Mouse (Mus musculus) intestine, postnatal 0 days (tissue): ENCODE data around the gene Olfr610. TPM values are rescaled to one million over a fixed set of nuclear protein-coding genes. Genes with fewer than 3 reads are reported as not detected.
"Not testable (repeated sequence)": the region's sequence is repeated elsewhere in the genome, so short reads cannot be mapped to it uniquely, and the experiment has no call there.

ENCODE experiments used
- ATAC-seq: fragments of 200-750 bp; cut with Nextera tagmentation; 2 replicates; pipeline ENCODE4 v1.8.0; 2017; ENCODE audit warnings: mild to moderate bottlenecking, moderate TSS enrichment, moderate library complexity
- H3K27ac ChIP-seq: fragments of 300-500 bp; sonication (generic); 2 replicates; pipeline ENCODE4 v1.5.1; 2014; ENCODE audit warnings: mild to moderate bottlenecking, low read depth, low read length, moderate library complexity
- H3K27me3 ChIP-seq: fragments of 300-500 bp; sonication (generic); replicated peaks from 2 replicates; pipeline ENCODE4 v1.6.1; 2014; ENCODE audit warnings: low read length, mixed read lengths; ENCODE audit not compliant: control insufficient read depth, insufficient read depth
- H3K36me3 ChIP-seq: fragments of 300-500 bp; sonication (generic); 2 replicates; pipeline ENCODE4 v1.6.1; 2014; ENCODE audit warnings: mild to moderate bottlenecking, moderate library complexity; ENCODE audit not compliant: control insufficient read depth, insufficient read depth
- H3K4me1 ChIP-seq: fragments of 300-500 bp; sonication (generic); replicated peaks from 2 replicates; pipeline ENCODE4 v1.6.1; 2014; ENCODE audit warnings: antibody characterized with exemption, low read length, mixed read lengths; ENCODE audit not compliant: control insufficient read depth, insufficient read depth
- H3K4me2 ChIP-seq: fragments of 300-500 bp; sonication (generic); replicated peaks from 2 replicates; pipeline ENCODE4 v1.6.1; 2014; ENCODE audit warnings: low read depth, mild to moderate bottlenecking, moderate library complexity
- H3K4me3 ChIP-seq: fragments of 300-500 bp; sonication (generic); 2 replicates; pipeline ENCODE4 v1.5.1; 2014; ENCODE audit warnings: low read depth, low read length
- H3K9ac ChIP-seq: fragments of 300-500 bp; sonication (generic); 2 replicates; pipeline ENCODE4 v1.6.1; 2014; ENCODE audit warnings: mild to moderate bottlenecking, low read depth, low read length
- H3K9me3 ChIP-seq: fragments of 300-500 bp; sonication (generic); 2 replicates; pipeline ENCODE4 v1.6.1; 2016; ENCODE audit warnings: mixed run types; ENCODE audit not compliant: control insufficient read depth
- CTCF ChIP-seq: sonication (generic); IDR thresholded peaks from 2 replicates; pipeline ENCODE4 v1.5.1; 2016; ENCODE audit warnings: low read depth, mild to moderate bottlenecking, control low read depth, antibody characterized with exemption, moderate library complexity
- whole genome bisulfite sequencing: fragments of 180-500 bp; shearing (Covaris S2); extraction: QIAGEN DNeasy Blood & Tissue Kit; methylation state at CpG from one replicate; pipeline ENCODE4 v1.1.7; 2014; 5-methylcytosine and 5-hydroxymethylcytosine counted together
- polyA plus RNA-seq: library from polyadenylated mRNA; unstranded; fragments of >200 nt; fragmentation: Nextera tagmentation; extraction: Ambion mirVana; gene quantifications from 2 replicates; pipeline ENCODE4 v1.2.1, GENCODE M21; 2015

The Olfr610 gene
- not detected in 2 replicates for polyA plus RNA-seq

DNA sequence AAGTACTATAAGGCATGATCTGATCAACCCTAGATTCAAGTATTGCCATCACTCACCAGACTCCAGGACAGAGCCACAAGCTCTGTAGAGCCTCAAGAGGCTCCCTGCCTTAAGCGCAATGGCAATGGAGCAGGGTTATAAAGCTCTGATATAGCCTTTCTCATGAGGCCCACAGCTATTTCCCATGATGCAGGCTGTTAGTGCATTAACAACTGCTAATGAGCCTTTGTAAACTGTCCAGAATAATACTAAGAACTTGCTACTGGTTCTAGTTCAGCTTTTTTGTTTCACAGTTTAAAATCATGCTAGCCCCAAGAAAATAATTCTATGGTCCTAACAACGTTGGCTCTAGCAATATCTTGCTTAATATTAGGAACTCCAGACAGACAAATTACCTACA, at the start of gene Olfr610:
Gene Olfr610 (minus strand): TSS at position 101 of the 400 bp plus-strand sequence.
- H3K4me2 ChIP-seq, result no peak within 1 kb of the TSS
- no peak within 1 kb of the TSS for H3K9ac ChIP-seq
- H3K9me3 ChIP-seq, result no peaks in the 10 kb centered on the region
- H3K27ac ChIP-seq, result no peak within 1 kb of the TSS
- H3K4me1 ChIP-seq, result no peaks in the 10 kb centered on the region
- H3K27me3 ChIP-seq, result no peaks in the 10 kb centered on the region
- no peak within 1 kb of the TSS for H3K4me3 ChIP-seq
- 86% methylated on average over 2 of the region's 2 CpGs for WGBS
- no peak for TF ChIP-seq CTCF
- H3K36me3 ChIP-seq, result no peaks in the 10 kb centered on the region
- ATAC-seq, result no peak

DNA sequence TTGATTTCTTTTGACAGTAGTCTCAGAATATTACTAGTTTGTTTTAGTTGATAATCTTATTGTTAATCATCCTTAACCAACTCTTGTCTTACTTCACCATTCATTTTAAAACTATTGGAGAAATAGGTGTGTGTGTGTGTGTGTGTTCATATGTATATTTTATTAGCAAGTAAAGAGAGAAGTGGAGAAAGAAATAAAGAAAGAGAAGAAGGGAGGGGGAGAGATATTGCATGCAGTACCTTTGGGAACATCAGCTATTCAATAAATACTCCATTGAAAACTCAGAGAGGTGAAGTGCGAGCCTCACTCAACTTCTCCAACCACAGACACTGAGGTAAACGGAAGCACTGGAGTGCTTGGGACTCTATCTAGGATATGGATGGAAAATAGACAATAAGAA, 43.9 kb upstream of the Olfr610 start, which contains the start of gene Olfr615:
Gene Olfr615 (plus strand): TSS at position 301 of the 400 bp plus-strand sequence.
- H3K9ac ChIP-seq, result no peak within 1 kb of the TSS
- no peaks in the 10 kb centered on the region for H3K9me3 ChIP-seq
- no peak within 1 kb of the TSS for H3K4me2 ChIP-seq
- ATAC-seq, result no peak
- no peak for TF ChIP-seq CTCF
- H3K27ac ChIP-seq, result no peak within 1 kb of the TSS
- no peaks in the 10 kb centered on the region for H3K4me1 ChIP-seq
- H3K27me3 ChIP-seq, result no peaks in the 10 kb centered on the region
- WGBS, result 83% methylated on average over 2 of the region's 2 CpGs
- no peak within 1 kb of the TSS for H3K4me3 ChIP-seq
- H3K36me3 ChIP-seq, result no peaks in the 10 kb centered on the region

DNA sequence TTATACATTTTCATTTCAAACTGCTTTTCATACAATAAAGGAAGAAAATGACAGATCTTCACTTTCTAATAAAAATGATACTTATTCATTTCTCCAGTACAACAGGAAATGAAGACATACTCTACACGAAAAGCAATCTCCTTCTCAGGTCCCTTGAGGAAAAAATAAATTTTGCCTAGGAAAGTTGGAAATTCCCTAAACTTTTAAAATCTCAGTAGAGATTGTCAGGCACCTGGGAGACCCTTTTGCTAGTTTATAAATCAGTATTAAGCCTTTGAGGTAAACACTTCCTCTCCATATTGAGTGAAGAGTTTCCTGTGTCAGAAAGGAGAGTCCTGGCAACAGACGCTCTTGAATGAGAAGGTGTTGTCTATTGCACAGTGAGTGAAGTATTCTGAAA, 35.9 kb upstream of the Olfr610 start, which contains the start of gene Olfr613:
Gene Olfr613 (plus strand): TSS at position 301 of the 400 bp plus-strand sequence.
- Histone ChIP-seq H3K9ac (no peak within 1 kb of the TSS), H3K36me3 (no peaks in the 10 kb centered on the region), H3K27ac (no peak within 1 kb of the TSS), H3K27me3 (no peaks in the 10 kb centered on the region), H3K4me1 (no peaks in the 10 kb centered on the region), H3K4me2 (no peak within 1 kb of the TSS), H3K9me3 (no peaks in the 10 kb centered on the region), H3K4me3 (no peak within 1 kb of the TSS)
- no peak for TF ChIP-seq CTCF
- ATAC-seq, result no peak
- 75% methylated on average over 2 of the region's 2 CpGs for WGBS

DNA sequence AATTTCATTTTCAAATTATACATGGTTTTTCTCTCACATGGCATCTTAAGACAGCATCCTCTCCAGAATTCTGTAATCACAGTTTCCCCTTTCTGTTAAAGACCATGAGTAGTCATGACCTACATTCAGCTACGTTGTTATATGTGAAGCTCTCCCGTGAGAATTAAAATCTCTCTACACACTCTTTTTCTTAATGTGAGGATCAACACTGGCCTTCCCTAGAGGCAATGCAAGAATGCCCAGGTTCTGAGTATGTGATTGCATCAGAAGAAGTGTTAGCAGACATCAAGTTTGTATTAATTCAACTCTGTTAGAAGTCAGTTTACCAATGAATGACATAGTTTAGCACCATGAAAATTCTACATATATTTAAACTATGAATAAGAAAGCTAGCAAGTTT, 30.7 kb upstream of the Olfr610 start, which contains the start of gene Olfr612:
Gene Olfr612 (minus strand): TSS at position 101 of the 400 bp plus-strand sequence.
- not testable (repeated sequence) for H3K9ac ChIP-seq, ATAC-seq

DNA sequence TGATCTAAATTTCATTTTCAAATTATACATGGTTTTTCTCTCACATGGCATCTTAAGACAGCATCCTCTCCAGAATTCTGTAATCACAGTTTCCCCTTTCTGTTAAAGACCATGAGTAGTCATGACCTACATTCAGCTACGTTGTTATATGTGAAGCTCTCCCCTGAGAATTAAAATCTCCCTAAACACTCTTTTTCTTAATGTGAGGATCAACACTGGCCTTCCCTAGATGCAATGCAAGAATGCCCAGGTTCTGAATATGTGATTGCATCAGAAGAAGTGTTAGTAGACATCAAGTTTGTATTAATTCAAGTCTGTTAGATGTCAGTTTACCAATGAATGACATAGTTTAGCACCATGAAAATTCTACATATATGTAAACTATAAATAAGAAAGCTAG, 8.8 kb upstream of the Olfr610 start, which contains the start of gene Olfr611:
Gene Olfr611 (minus strand): TSS at position 101 of the 400 bp plus-strand sequence.
- H3K27ac ChIP-seq, H3K27me3 ChIP-seq, ATAC-seq, H3K36me3 ChIP-seq, H3K9me3 ChIP-seq, H3K4me2 ChIP-seq, H3K4me1 ChIP-seq, H3K9ac ChIP-seq, H3K4me3 ChIP-seq: not testable (repeated sequence)
- 68% methylated on average over 1 of the region's 1 CpGs for WGBS

More for the DNA sequence above, 30.7 kb upstream of the Olfr610 start, which contains the start of gene Olfr612:
- H3K4me1 ChIP-seq, H3K4me2 ChIP-seq, H3K36me3 ChIP-seq, H3K27me3 ChIP-seq, H3K9me3 ChIP-seq, H3K4me3 ChIP-seq, H3K27ac ChIP-seq: not testable (repeated sequence)
- WGBS, result 78% methylated on average over 2 of the region's 2 CpGs

DNA sequence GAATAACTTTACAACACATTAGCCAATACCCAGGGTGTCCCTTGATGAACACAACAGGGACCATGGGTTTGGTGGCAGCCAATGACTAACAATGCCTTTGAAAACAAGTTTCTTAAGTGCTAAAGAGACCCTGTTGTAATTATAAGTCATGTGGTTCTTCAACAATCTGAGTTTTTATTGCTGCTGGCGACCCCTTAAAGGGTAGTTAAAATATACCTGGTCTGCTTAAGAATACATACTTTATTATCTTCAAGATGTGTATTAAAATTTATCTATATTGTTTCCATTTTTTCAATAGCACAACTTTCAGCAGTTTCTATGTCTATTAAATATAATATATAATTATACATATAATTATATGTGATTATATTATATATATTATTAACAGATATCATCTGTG, 14.0 kb downstream of the Olfr610 start, which contains the start of gene Olfr609:
Gene Olfr609 (minus strand): TSS at position 101 of the 400 bp plus-strand sequence.
- no peaks in the 10 kb centered on the region for H3K4me1 ChIP-seq
- no peak within 1 kb of the TSS for H3K4me2 ChIP-seq
- no peak within 1 kb of the TSS for H3K9ac ChIP-seq
- H3K27ac ChIP-seq, result no peak within 1 kb of the TSS
- no peak for ATAC-seq
- no peaks in the 10 kb centered on the region for H3K36me3 ChIP-seq
- no peak within 1 kb of the TSS for H3K4me3 ChIP-seq
- no peak for TF ChIP-seq CTCF
- H3K9me3 ChIP-seq, result no peaks in the 10 kb centered on the region
- no peaks in the 10 kb centered on the region for H3K27me3 ChIP-seq
- WGBS, result 33% methylated on average over 1 of the region's 1 CpGs

DNA sequence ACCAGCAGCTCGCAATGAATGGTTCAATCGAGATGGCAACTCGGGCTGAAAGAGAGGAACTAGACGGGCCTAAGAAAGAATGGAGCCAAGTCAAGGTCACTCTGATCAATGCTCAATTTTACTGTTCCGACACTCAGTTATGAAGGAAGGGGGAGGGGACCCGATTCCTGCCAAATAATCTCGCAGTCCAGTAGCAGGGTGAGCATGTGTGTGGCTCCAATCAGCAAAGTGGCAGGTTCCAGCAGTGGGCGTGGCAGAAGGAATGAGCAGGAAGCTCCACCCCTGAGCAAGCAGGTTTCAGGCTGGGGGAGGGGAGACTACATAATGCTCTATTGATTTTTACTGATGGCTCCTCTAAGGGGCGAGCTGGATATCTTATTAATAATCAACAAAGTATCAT, 34.8 kb downstream of the Olfr610 start:
- H3K4me1 ChIP-seq, H3K9ac ChIP-seq, H3K4me2 ChIP-seq, H3K36me3 ChIP-seq, ATAC-seq, H3K27ac ChIP-seq, H3K4me3 ChIP-seq, H3K9me3 ChIP-seq, H3K27me3 ChIP-seq: not testable (repeated sequence)
- 71% methylated on average over 9 of the region's 9 CpGs for WGBS
